Mouse (Mus musculus) limb, embryonic 13.5 days (tissue): ENCODE measurements at regions not wholly inside any gene's neighbourhood (a gene's known extent, or its start where the extent isn't known, plus 50 kb on each side); places are given as distances from the start of the nearest gene placed in this dataset.

Experiments
- ATAC-seq: fragments of 200-750 bp; cut with Nextera tagmentation; 2 replicates; pipeline ENCODE4 v1.8.0; 2017; ENCODE audit warnings: low read depth, moderate number of reproducible peaks, moderate TSS enrichment; ENCODE audit not compliant: low FRiP score
- H3K27ac ChIP-seq: fragments of 300-500 bp; sonication (generic); 2 replicates; pipeline ENCODE4 v1.5.1; 2015; ENCODE audit warnings: inconsistent platforms, mild to moderate bottlenecking, moderate library complexity
- H3K27me3 ChIP-seq: fragments of 300-500 bp; sonication (generic); 2 replicates; pipeline ENCODE4 v1.6.1; 2015; ENCODE audit warnings: mild to moderate bottlenecking, inconsistent platforms
- H3K36me3 ChIP-seq: fragments of 300-500 bp; sonication (generic); 2 replicates; pipeline ENCODE4 v1.6.1; 2015; ENCODE audit warnings: inconsistent platforms, mild to moderate bottlenecking, moderate library complexity
- H3K4me1 ChIP-seq: fragments of 300-500 bp; sonication (generic); 2 replicates; pipeline ENCODE4 v1.6.1; 2015; ENCODE audit warnings: inconsistent platforms
- H3K4me2 ChIP-seq: fragments of 300-500 bp; sonication (generic); replicated peaks from 2 replicates; pipeline ENCODE4 v1.6.1; 2015; ENCODE audit warnings: inconsistent platforms, mild to moderate bottlenecking, moderate library complexity
- H3K4me3 ChIP-seq: fragments of 300-500 bp; sonication (generic); 2 replicates; pipeline ENCODE4 v1.5.1; 2015; ENCODE audit warnings: moderate library complexity, mild to moderate bottlenecking, inconsistent platforms
- H3K9ac ChIP-seq: fragments of 300-500 bp; sonication (generic); 2 replicates; pipeline ENCODE4 v1.6.1; 2015; ENCODE audit warnings: mild to moderate bottlenecking, inconsistent platforms
- H3K9me3 ChIP-seq: fragments of 300-500 bp; sonication (generic); 2 replicates; pipeline ENCODE4 v1.6.1; 2016; ENCODE audit warnings: inconsistent platforms
- WGBS: fragments of 180-500 bp; shearing (Covaris S2); methylation state at CpG from one replicate; pipeline ENCODE4 v1.1.7; 2015; 5-methylcytosine and 5-hydroxymethylcytosine counted together

- 49% methylated on average over 13 of the region's 13 CpGs for WGBS
Measured at GRCm38 (mm10) chr10:126664408-126665083, 236.6 kb downstream of the Atp23 start.

GRCm38 (mm10) chr10:126663461-126664013 is 237.6 kb downstream of the Atp23 start:
- no peak overlapping the region for H3K27ac ChIP-seq
- 0 out of 2 replicates have a peak overlapping the region, but pooled peaks have one; percentile 2 for H3K4me2 ChIP-seq
- no peaks in the 10 kb centered on the region for H3K36me3 ChIP-seq
- no peak overlapping the region for H3K4me3 ChIP-seq
- peaks cover 14% of the 10 kb centered on the region for H3K4me1 ChIP-seq
- no peak for ATAC-seq
- H3K9me3 ChIP-seq, result peaks cover 5% of the 10 kb centered on the region; the same call in 1 of the 2 replicates
- 49% methylated on average over 15 of the region's 15 CpGs for WGBS
- H3K9ac ChIP-seq, result no peak overlapping the region
- no peaks in the 10 kb centered on the region for H3K27me3 ChIP-seq

More at GRCm38 (mm10) chr10:126664408-126665083, 236.6 kb downstream of the Atp23 start:
- Histone ChIP-seq H3K9me3 (peaks cover 5% of the 10 kb centered on the region; the same call in 1 of the 2 replicates), H3K27me3 (no peaks in the 10 kb centered on the region), H3K36me3 (no peaks in the 10 kb centered on the region), H3K4me2 (no peak overlapping the region), H3K4me1 (peaks cover 14% of the 10 kb centered on the region), H3K9ac (no peak overlapping the region), H3K27ac (no peak overlapping the region), H3K4me3 (no peak overlapping the region)
- no peak for ATAC-seq

- Histone ChIP-seq H3K9ac (no peak overlapping the region), H3K27me3 (no peaks in the 10 kb centered on the region), H3K36me3 (no peaks in the 10 kb centered on the region), H3K4me1 (peaks cover 14% of the 10 kb centered on the region), H3K27ac (no peak overlapping the region), H3K4me2 (no peak overlapping the region), H3K4me3 (no peak overlapping the region), H3K9me3 (peaks cover 5% of the 10 kb centered on the region; the same call in 1 of the 2 replicates)
- WGBS, result 93% methylated on average over 6 of the region's 6 CpGs
- ATAC-seq, result no peak
Measured at GRCm38 (mm10) chr10:126662765-126663164, 238.4 kb downstream of the Atp23 start.

GRCm38 (mm10) chr10:126661095-126661615 is 240.0 kb downstream of the Atp23 start:
- H3K4me1 ChIP-seq, result peaks cover 14% of the 10 kb centered on the region
- peaks cover 5% of the 10 kb centered on the region; the same call in 1 of the 2 replicates for H3K9me3 ChIP-seq
- no peaks in the 10 kb centered on the region for H3K36me3 ChIP-seq
- H3K9ac ChIP-seq, result no peak overlapping the region
- H3K4me3 ChIP-seq, result no peak overlapping the region
- WGBS, result 66% methylated on average over 5 of the region's 5 CpGs
- no peak overlapping the region for H3K27ac ChIP-seq
- no peak overlapping the region for H3K4me2 ChIP-seq
- ATAC-seq, result no peak
- H3K27me3 ChIP-seq, result no peaks in the 10 kb centered on the region

- 47% methylated on average over 9 of the region's 9 CpGs for WGBS
- Histone ChIP-seq H3K4me1 (peaks cover 14% of the 10 kb centered on the region), H3K9ac (no peak overlapping the region), H3K4me3 (no peak overlapping the region), H3K36me3 (no peaks in the 10 kb centered on the region), H3K9me3 (peaks cover 5% of the 10 kb centered on the region; the same call in 1 of the 2 replicates), H3K27ac (no peak overlapping the region), H3K4me2 (no peak overlapping the region), H3K27me3 (no peaks in the 10 kb centered on the region)
- ATAC-seq, result peak; percentile 66; the same call in 1 of the 2 replicates
Measured at GRCm38 (mm10) chr10:126660024-126660423, 241.1 kb downstream of the Atp23 start.

GRCm38 (mm10) chr10:126652693-126653092 is 248.5 kb downstream of the Atp23 start:
- Histone ChIP-seq H3K27me3 (no peaks in the 10 kb centered on the region), H3K4me3 (no peak overlapping the region), H3K9ac (no peak overlapping the region), H3K27ac (no peak overlapping the region), H3K4me1 (no peaks in the 10 kb centered on the region), H3K9me3 (no peaks in the 10 kb centered on the region), H3K4me2 (no peak overlapping the region), H3K36me3 (no peaks in the 10 kb centered on the region)
- 43% methylated on average over 3 of the region's 3 CpGs for WGBS
- ATAC-seq, result no peak

GRCm38 (mm10) chr10:126646587-126646986 is 254.6 kb downstream of the Atp23 start:
- no peak for ATAC-seq
- H3K27ac ChIP-seq, result no peak overlapping the region
- no peaks in the 10 kb centered on the region for H3K36me3 ChIP-seq
- no peak overlapping the region for H3K4me3 ChIP-seq
- no peak overlapping the region for H3K4me2 ChIP-seq
- WGBS, result 46% methylated on average over 4 of the region's 4 CpGs
- H3K4me1 ChIP-seq, result 0 out of 2 replicates have a peak, but pooled peaks cover 3% of the 10 kb centered on the region
- H3K27me3 ChIP-seq, result no peaks in the 10 kb centered on the region
- H3K9me3 ChIP-seq, result no peaks in the 10 kb centered on the region
- H3K9ac ChIP-seq, result no peak overlapping the region

- ATAC-seq, result no peak
- Histone ChIP-seq H3K4me2 (no peak overlapping the region), H3K36me3 (no peaks in the 10 kb centered on the region), H3K9ac (no peak overlapping the region), H3K27me3 (no peaks in the 10 kb centered on the region), H3K4me1 (0 out of 2 replicates have a peak, but pooled peaks cover 3% of the 10 kb centered on the region), H3K4me3 (no peak overlapping the region), H3K9me3 (no peaks in the 10 kb centered on the region), H3K27ac (no peak overlapping the region)
- 47% methylated on average over 9 of the region's 9 CpGs for WGBS
Measured at GRCm38 (mm10) chr10:126641792-126642289, 259.3 kb downstream of the Atp23 start.

GRCm38 (mm10) chr10:126634731-126635130 is 266.4 kb downstream of the Atp23 start:
- Histone ChIP-seq H3K27ac (no peak overlapping the region), H3K4me1 (no peaks in the 10 kb centered on the region), H3K27me3 (no peaks in the 10 kb centered on the region)

GRCm38 (mm10) chr10:126628057-126628456 is 273.1 kb downstream of the Atp23 start:
- H3K4me2 ChIP-seq, result no peak overlapping the region
- H3K4me3 ChIP-seq, result no peak overlapping the region
- ATAC-seq, result no peak
- no peaks in the 10 kb centered on the region for H3K4me1 ChIP-seq
- H3K27ac ChIP-seq, result no peak overlapping the region
- no peaks in the 10 kb centered on the region for H3K36me3 ChIP-seq
- no peaks in the 10 kb centered on the region for H3K27me3 ChIP-seq
- 50% methylated on average over 4 of the region's 4 CpGs for WGBS
- H3K9me3 ChIP-seq, result no peaks in the 10 kb centered on the region
- no peak overlapping the region for H3K9ac ChIP-seq

More at GRCm38 (mm10) chr10:126634731-126635130, 266.4 kb downstream of the Atp23 start:
- no peak overlapping the region for H3K9ac ChIP-seq
- no peak overlapping the region for H3K4me3 ChIP-seq
- H3K36me3 ChIP-seq, result no peaks in the 10 kb centered on the region
- no peak for ATAC-seq
- WGBS, result 54% methylated on average over 13 of the region's 13 CpGs
- no peak overlapping the region for H3K4me2 ChIP-seq
- no peaks in the 10 kb centered on the region for H3K9me3 ChIP-seq

GRCm38 (mm10) chr10:126625466-126625865 is 275.7 kb downstream of the Atp23 start:
- Histone ChIP-seq H3K4me2 (no peak overlapping the region), H3K4me1 (no peaks in the 10 kb centered on the region), H3K36me3 (no peaks in the 10 kb centered on the region), H3K9ac (no peak overlapping the region), H3K4me3 (no peak overlapping the region), H3K27ac (no peak overlapping the region), H3K9me3 (no peaks in the 10 kb centered on the region), H3K27me3 (no peaks in the 10 kb centered on the region)
- WGBS, result 56% methylated on average over 7 of the region's 7 CpGs
- no peak for ATAC-seq

GRCm38 (mm10) chr10:126620802-126621201 is 280.4 kb downstream of the Atp23 start:
- Histone ChIP-seq H3K9ac (no peak overlapping the region), H3K4me1 (no peaks in the 10 kb centered on the region), H3K4me2 (no peak overlapping the region), H3K27me3 (no peaks in the 10 kb centered on the region), H3K27ac (no peak overlapping the region), H3K36me3 (no peaks in the 10 kb centered on the region), H3K4me3 (no peak overlapping the region), H3K9me3 (no peaks in the 10 kb centered on the region)
- ATAC-seq, result no peak
- 83% methylated on average over 6 of the region's 6 CpGs for WGBS
